Mouse (Mus musculus) left cerebral cortex, adult 11 months (tissue): ENCODE results near the gene Mrc1.
"Not testable (repeated sequence)": the region's sequence is repeated elsewhere in the genome, so short reads cannot be mapped to it uniquely, and the experiment has no call there.

Experiments
- DNase-seq: peaks from one replicate; pipeline ENCODE4 v3.0.0; 2022; ENCODE audit warnings: low spot score

Mrc1 gene

DNA sequence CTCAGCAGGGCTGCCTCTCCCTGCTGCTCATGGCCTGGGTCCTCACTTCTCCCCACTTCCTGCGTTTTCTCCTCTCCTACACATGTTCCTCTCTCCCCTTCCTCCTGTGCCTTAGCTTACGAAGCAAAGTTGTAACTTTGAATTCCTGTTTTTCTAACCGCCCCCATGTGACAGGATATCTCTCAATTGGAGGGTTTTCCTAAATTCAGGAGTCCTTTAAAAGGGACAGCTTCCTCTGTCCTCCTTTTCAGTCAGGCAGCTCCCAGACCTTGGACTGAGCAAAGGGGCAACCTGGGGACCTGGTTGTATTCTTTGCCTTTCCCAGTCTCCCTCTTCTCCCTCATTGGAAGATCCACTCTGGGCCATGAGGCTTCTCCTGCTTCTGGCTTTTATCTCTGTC, at the start of gene Mrc1:
TSS of gene Mrc1 (plus strand) at position 244 of the 400 bp plus-strand sequence.
- no peak for DNase-seq

DNA sequence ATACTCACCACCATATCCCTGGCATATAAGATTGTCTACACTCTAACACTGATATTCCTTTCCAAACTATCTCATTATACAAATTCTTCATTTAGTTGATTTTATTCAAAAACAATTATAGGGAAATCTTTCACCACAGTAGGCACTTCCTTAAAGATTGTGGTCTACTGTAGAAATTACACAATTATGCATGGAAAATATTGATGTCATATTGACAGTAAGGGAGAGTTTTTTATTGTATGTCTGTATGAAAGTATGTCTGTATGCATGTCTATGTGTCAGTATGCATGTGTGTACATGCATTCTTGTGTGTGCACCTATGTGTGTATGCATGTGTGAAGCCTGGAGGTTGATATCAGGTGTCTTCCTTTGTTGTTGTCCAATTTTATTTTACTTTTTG, 44.8 kb upstream of the Mrc1 start:
- DNase-seq, result no peak

- DNase-seq, result no peak
These were observed 38.5 kb upstream of the Mrc1 start for GRCm38 (mm10) chr2:14190684-14191083.

DNA sequence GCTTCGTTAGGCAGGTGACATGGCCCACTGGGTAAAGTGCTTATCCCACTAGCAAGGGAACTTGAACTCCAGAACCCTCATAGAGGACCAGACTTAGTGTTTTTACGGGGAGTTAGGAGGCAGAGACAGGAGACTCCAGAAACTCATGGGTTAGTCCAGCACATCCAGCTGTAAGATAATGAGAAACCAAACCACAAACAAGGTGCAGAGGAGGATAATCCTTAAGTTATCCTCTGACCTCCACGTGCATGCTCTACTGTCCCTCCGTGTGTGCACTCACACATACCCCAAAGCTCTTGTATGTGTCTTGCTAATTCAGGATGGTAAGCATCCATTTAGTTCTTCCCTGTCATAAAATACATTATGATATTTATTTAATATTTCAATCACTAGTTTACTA, 37.6 kb upstream of the Mrc1 start:
- DNase-seq, result no peak

- DNase-seq, result no peak
These were observed 37.1 kb upstream of the Mrc1 start for GRCm38 (mm10) chr2:14192046-14192445.

DNA sequence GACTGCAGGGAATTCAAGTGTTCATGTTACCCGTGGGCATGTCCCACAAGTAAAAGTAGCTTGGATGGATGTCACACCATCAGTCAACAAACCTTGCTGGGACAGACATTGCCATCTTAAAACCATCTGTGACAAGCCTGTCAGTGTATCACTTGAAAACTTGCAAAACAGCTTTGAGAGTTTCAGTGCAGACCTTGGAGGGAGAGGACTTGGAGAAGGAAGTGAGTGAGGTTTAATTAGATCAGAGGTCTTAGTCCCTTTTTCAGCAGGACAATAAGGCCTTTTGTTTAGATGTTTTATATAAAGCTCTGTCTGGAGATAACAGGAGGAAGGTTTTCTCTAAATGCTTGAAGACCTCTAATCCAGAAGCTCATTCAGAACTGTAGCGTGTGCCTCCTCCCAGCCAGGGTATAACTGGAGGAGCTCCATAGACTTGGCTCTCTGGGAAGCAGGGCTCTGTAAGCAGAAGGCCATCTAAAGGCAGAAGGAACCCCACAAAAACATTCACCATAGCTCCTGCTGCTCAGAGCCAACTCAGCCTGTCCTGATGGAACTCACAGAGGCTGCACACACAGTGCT, 30.8 kb upstream of the Mrc1 start:
- DNase-seq, result not testable (repeated sequence)

DNA sequence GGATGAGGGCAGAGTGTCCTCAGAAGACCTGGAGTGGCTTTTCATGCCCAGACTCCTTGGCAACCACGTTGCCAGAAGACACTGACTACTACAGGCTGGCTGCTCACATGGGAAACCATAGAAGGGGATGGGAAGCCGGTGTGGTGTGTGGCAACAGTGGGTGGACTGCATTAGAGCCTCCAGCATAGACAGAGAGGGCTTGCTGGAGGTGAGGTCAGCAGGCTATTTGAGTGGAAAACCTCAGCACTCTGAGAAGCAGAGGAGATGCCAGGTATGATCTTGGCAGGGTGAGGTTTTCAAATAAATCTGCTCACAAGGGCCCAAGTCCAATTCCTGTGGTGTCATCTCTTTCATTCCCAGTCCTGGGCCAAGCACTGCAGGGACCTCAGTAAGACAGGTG, 29.6 kb upstream of the Mrc1 start:
- no peak for DNase-seq

- not testable (repeated sequence) for DNase-seq
These were observed 28.2 kb upstream of the Mrc1 start for GRCm38 (mm10) chr2:14200879-14201445.

DNA sequence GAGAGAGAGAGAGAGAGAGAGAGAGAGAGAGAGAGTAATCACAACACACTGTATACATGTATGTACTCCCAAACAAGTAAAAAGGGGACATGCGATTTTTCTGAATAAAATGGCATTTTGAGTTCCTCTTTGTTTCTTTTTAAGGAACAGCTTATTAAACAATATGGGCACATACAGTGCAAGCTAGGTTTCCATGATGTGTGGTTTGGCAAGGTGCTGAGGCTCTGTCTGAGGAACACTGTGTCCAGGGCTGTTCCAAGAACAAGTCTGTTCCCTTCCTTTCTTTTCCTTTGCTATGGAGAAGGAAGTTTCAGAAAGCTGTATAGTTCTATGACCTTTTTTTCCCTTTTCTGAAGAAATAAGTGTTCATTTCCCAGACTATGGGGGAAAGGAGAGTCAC, 24.9 kb upstream of the Mrc1 start:
- DNase-seq, result no peak

- DNase-seq, result no peak
These were observed 22.4 kb upstream of the Mrc1 start for GRCm38 (mm10) chr2:14206798-14207197.

DNA sequence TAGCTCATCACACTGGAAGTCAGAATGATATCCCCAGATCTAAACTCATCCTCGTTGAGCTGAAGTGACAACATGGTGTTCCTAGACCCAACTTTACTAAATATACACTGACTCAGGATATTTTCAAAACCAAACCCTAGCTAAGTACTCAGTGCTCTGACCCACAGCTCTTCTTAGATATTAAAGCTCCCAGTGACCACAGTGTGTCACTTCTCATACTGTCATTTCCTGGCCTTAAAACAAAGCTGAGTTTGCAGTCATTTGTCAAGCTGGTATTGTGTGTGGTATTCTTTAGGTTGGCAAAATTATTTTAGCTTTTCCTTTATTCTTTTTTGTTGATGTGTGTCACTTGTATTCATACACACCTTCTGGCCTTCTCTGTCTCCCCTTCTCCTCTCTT, 18.5 kb upstream of the Mrc1 start:
- DNase-seq, result no peak

DNA sequence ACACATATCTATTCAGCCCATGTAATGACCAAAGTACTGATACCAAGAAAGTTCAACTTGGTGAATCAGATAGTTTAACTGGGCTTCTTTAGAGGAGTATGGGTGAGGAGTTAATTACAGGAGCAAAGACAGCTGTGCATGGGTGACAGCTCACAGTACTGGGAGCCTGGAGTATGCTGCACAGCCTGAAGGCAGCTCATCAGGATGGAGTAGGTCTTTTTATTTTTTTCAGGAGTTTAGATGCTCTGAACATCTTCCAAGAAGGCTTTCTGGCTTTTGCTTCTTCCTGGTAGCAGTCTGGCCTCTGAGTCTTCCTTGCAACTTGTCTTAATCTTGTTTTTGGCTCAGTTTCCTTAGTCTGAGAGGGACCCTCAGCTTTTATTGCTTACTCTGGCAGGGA, 17.6 kb upstream of the Mrc1 start:
- DNase-seq, result no peak

DNA sequence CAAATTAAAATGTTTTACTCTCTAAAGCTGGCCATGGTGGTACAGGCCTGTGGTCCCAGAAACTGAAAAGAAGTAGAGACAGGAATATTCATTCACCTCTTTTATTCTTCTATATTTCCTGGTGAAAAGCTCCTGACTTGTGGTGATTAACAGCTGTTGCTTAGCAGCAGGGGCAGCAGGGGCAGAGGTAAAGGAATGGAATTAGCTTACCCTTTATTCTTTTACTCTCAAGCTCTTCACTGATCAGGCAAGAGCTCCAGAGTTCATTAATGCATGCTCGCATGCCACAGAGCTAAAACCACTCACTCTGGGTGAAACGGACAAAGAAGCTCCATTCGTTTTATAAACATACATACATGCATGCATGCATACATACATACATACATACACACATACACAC, 14.4 kb upstream of the Mrc1 start:
- no peak for DNase-seq

GRCm38 (mm10) chr2:14216653-14217052, 12.5 kb upstream of the Mrc1 start:
- DNase-seq, result no peak

DNA sequence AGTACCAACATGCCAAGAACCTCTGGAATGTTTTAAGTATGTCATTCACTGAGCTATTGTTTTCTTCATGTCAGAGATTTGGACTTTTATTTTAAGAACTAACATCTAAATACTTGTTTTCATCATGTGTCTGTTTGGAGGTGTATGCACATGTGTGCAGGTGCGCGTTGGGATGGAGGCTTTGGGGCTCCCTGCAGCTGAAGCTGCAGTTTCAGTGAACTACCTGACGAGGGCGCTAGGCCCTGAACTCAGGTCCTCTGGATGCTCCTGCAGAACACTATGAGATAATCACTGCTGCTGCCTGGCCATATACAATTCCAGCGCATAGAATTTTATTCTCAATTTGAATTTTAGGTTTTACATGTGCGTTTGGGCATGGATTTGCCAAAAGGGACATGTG, 11.1 kb upstream of the Mrc1 start:
- DNase-seq, result no peak

GRCm38 (mm10) chr2:14224387-14224786, 4.8 kb upstream of the Mrc1 start:
- DNase-seq, result no peak

GRCm38 (mm10) chr2:14228495-14228894, 697 bp upstream of the Mrc1 start:
- no peak for DNase-seq

GRCm38 (mm10) chr2:14229979-14230378, 787 bp downstream of the Mrc1 start:
- DNase-seq, result no peak

- no peak for DNase-seq
These were observed 3.7 kb downstream of the Mrc1 start for GRCm38 (mm10) chr2:14232897-14233296.

DNA sequence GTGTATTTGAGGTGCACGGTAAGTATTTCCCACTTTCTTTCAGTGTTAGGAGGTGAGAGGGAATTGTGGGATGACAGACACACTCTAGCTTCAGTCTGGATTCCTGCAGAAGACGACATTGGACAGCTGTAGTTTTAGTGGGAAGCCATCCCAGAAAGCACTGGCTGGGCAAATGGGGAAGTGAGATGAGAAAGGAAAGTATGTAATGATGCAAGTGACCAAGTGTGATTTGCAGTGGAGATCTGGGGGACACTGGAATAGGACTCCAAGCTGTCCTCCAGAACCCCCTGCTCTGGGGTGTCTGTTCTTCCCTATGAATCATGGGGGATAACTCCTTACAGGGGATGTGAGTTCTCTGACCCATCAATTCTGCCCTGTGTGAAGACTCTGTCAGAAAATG, 4.8 kb downstream of the Mrc1 start:
- DNase-seq, result no peak

GRCm38 (mm10) chr2:14235319-14235718, 6.1 kb downstream of the Mrc1 start:
- no peak for DNase-seq

- no peak for DNase-seq
These were observed 7.7 kb downstream of the Mrc1 start for GRCm38 (mm10) chr2:14236920-14237319.

- DNase-seq, result no peak
These were observed 8.5 kb downstream of the Mrc1 start for GRCm38 (mm10) chr2:14237723-14238122.

GRCm38 (mm10) chr2:14239151-14239550, 10.0 kb downstream of the Mrc1 start:
- no peak for DNase-seq
